Mouse (Mus musculus) cerebellum, postnatal 10 days (tissue): ENCODE measurements around the gene Arsb.

Experiments
- DNase-seq, 2 experiments: peaks; one replicate each; pipeline ENCODE4 v3.0.0; 2021; ENCODE audit warnings: mixed read lengths in 2 of 2

The Arsb gene

GRCm38 (mm10) chr13:93930561-93931340 lies 159.3 kb downstream of the Arsb start:
- no peak for DNase-seq

DNA sequence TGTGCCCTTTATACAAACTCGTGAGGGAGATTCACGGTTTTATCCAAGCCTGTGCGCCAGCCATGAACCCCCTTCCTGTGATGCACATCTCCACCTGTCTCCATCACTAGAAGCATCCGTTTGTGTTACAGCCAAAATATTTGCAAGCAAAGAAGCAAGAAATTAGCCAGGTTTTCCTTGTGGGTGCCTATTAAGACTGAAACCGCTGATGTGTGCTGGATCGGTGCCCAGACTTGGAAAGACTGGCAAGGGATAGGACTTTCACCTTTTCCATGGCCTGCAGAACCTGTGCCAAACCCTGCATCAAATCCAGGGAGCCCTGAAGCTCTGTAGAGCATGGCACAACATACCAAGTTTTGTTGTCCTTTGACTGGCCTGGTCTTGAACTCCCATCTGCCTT lies 165.0 kb downstream of the Arsb start:
- DNase-seq = peak; percentile 93 to 94

DNA sequence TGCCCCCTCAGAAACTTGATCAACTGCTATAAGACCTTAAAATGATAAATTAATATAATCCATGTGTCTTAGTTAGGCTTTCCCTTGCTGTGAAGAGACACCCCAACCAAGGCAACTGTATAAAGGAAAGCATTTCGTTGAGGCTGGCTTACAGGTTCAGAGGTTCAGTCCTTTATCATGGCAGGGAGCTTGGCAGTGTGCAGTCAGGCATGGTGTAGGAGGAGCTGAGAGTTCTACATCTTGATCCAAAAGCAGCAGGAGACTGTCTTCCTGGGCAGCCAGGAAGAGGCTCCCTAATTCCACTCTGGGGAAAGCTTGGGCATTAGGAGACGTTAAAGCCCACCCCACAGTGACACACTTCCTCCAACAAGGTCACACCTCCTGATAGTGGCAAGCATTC lies 166.7 kb downstream of the Arsb start:
- peak in 1 of 2 experiments; percentile 26 for DNase-seq

GRCm38 (mm10) chr13:93939363-93940127 lies 168.1 kb downstream of the Arsb start:
- DNase-seq = peak in 1 of 2 experiments; percentile 49

GRCm38 (mm10) chr13:93940742-93941531 lies 169.5 kb downstream of the Arsb start:
- no peak for DNase-seq

GRCm38 (mm10) chr13:93950996-93951395 lies 179.6 kb downstream of the Arsb start:
- DNase-seq = no peak

DNA sequence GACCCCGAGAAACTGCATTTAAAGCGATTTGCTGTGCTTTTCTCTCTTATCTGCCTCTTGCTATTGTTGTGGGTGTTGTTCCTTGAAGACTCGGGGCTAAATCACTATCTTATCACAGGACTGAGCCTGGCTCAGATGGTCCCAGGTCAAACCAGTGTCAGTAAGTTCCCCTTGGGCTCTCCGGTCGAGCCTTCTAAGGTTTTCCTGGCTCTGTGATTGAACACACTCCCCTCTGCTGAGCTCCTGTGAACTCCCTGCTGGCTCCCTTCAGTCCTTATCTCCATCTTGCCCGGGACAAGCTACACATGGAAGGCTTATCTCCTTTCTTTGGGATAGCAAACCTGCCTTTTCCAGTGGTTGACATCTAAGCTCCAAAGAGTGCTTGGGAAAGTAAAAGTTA lies 180.1 kb downstream of the Arsb start:
- no peak for DNase-seq

DNA sequence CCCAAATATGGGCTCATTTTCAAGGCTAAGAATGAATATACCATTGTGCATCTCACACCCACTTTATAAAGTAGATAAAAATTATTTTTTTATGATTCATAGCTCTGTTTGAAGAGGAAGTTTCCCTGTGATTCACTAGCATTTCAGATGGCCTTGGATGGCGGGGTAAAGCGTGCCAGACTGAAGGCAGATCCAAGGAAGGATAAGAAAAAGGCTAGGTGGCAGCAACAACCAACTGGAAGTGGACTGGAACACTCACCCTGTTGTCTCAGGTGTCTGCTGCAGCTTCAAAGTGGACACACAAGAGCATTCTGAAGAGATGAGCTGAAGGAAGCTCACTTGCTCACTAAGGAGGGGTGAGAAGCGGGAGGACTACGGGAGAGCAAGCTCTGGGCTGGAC lies 181.0 kb downstream of the Arsb start:
- DNase-seq = no peak

GRCm38 (mm10) chr13:93957907-93958306 lies 186.5 kb downstream of the Arsb start:
- no peak for DNase-seq

- DNase-seq = peak; percentile 25 to 39
These were observed 194.8 kb downstream of the Arsb start for GRCm38 (mm10) chr13:93966271-93966670.

GRCm38 (mm10) chr13:93967138-93967537 lies 195.7 kb downstream of the Arsb start:
- DNase-seq = peak; percentile 74 to 82

- no peak for DNase-seq
These were observed 198.7 kb downstream of the Arsb start for GRCm38 (mm10) chr13:93970115-93970514.

- DNase-seq = no peak
These were observed 201.0 kb downstream of the Arsb start for GRCm38 (mm10) chr13:93972423-93972822.

DNA sequence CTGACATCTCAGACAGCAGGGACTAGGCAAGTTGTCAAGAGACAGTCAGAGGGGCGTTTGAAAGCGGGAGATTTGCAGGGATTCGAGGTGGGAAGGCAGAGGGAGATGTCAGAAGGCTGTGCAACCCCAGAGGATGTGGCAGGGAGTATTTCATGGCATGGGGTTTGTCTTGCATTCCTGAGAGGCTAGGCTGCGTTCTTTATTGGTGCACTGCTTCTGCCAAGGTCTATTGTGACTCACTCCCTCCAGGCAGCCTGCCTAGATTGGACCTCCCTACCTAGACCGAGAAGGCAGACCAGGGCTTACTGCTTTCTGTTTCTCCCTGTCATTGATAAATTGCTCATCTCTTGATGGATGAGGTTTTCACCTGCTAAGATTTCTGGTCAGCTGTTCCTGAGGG lies 204.2 kb downstream of the Arsb start:
- no peak for DNase-seq

DNA sequence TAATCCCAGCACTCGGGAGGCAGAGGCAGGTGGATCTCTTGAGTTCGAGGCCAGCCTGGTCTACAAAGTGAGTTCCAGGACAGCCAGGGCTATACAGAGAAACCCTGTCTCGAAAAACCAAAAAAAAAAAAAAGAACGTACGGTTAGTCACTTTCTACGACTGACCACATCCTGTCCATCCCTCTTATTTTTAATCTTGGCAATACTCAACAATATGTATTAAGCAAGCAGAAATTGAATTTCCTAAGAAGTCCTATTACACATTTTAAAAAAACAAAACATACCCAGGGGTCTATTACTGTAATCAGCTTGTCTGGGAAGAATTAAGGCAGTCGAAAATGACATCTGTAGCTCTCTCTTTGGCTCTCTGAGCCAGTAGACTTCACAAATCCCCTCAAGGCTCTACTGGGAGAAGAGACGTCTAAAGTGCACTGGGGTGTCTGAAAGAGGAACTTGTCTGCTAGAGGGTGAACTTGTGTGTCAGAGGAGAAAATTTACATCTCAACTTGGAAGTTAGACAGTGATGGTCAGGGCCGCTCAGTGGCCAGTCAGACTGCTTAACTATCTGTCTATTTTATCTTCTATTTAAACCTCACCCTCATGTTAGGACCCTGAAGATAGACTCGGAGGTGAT lies 205.6 kb downstream of the Arsb start:
- no peak for DNase-seq

GRCm38 (mm10) chr13:93978703-93979495 lies 207.5 kb downstream of the Arsb start:
- DNase-seq = no peak

GRCm38 (mm10) chr13:93979754-93980153 lies 208.3 kb downstream of the Arsb start:
- no peak for DNase-seq

DNA sequence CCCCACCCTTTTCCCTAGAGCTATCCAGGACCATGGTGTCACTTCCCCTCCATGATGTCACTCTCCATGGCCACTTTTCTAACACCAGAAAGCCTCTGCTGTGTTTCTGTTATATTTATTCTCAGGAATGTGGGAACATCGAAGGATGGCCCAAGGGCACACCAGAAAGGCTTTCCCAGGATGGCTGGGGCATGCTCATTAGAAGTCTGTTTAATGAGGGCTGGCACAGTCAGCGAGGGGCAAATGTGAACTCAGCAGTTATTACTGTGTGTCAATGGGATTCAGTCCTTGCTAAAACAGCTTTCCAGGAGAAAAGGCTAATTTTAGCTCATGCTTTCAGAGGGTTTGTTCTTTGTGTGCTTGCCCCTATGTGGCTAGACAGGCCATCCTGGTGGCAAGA lies 213.1 kb downstream of the Arsb start:
- DNase-seq = no peak

- no peak for DNase-seq
These were observed 213.8 kb downstream of the Arsb start for GRCm38 (mm10) chr13:93985181-93985580.

DNA sequence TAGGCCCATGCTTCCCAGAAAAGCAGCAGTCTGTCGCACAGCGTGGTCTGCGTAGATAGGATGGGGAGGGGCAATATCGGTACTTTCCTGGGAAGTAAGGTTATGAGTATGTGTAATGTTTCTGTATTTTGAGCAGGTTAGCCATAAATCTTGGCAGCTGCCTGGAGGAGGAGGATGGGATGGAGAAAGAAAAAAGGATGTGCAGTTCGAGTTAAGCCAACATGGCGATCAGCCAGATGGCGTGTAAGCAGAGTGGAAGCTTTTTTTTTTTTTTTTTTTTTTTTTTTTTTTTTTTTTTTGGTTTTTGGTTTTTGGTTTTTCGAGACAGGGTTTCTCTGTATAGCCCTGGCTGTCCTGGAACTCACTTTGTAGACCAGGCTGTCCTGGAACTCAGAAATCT lies 214.3 kb downstream of the Arsb start:
- peak in 1 of 2 experiments; percentile 13 for DNase-seq

- no peak for DNase-seq
These were observed 216.2 kb downstream of the Arsb start for GRCm38 (mm10) chr13:93987611-93988010.

DNA sequence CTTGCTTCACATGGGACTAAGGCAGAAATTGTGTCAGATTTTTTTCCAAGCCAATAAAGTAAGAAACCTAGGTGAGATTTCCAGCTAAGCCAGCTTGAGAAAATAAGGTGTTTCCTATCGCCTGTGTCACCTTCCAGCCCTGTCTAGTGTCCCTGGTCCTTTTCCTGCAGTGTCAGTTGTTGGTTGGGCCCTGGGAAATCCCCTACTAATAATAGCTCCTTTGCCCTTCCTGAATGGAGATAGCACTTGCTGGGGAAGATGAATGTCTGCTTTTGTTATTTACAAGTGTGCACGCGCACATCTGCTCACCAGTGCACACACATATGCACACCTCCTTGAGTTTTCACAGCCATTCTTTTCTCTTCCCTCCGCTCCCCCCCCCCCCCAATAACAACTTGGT lies 217.8 kb downstream of the Arsb start:
- DNase-seq = no peak
